Mouse (Mus musculus) lung, embryonic 14.5 days (tissue): Measurements from ENCODE around the gene Gm5890. TPM values are rescaled to one million over a fixed set of nuclear protein-coding genes. Genes with fewer than 3 reads are reported as not detected.
"Not testable (repeated sequence)": the region's sequence is repeated elsewhere in the genome, so short reads cannot be mapped to it uniquely, and the experiment has no call there.

Experiments used
- ATAC-seq: fragments of 200-750 bp; cut with Nextera tagmentation; 2 replicates; pipeline ENCODE4 v1.8.0; 2017; ENCODE audit warnings: mild to moderate bottlenecking, moderate TSS enrichment, moderate library complexity; ENCODE audit not compliant: insufficient read depth
- DNase-seq: peaks from one replicate; pipeline ENCODE4 v3.0.0-alpha.2; 2015
- H3K27ac ChIP-seq: fragments of 300-500 bp; sonication (generic); 2 replicates; pipeline ENCODE4 v1.5.1; 2014; ENCODE audit warnings: low read depth, mild to moderate bottlenecking, moderate library complexity
- H3K27me3 ChIP-seq: fragments of 300-500 bp; sonication (generic); 2 replicates; pipeline ENCODE4 v1.6.1; 2014; ENCODE audit warnings: low read length, control low read depth; ENCODE audit not compliant: insufficient read depth
- H3K36me3 ChIP-seq: fragments of 300-500 bp; sonication (generic); 2 replicates; pipeline ENCODE4 v1.6.1; 2014; ENCODE audit warnings: control low read depth; ENCODE audit not compliant: insufficient read depth
- H3K4me1 ChIP-seq: fragments of 300-500 bp; sonication (generic); 2 replicates; pipeline ENCODE4 v1.6.1; 2014; ENCODE audit warnings: antibody characterized with exemption, control low read depth; ENCODE audit not compliant: insufficient read depth
- H3K4me2 ChIP-seq: fragments of 300-500 bp; sonication (generic); 2 replicates; pipeline ENCODE4 v1.6.1; 2014; ENCODE audit warnings: mild to moderate bottlenecking
- H3K4me3 ChIP-seq: fragments of 300-500 bp; sonication (generic); 2 replicates; pipeline ENCODE4 v1.5.1; 2014; ENCODE audit warnings: low read depth, low read length
- H3K9ac ChIP-seq: fragments of 300-500 bp; sonication (generic); 2 replicates; pipeline ENCODE4 v1.6.1; 2014
- H3K9me3 ChIP-seq: fragments of 300-500 bp; sonication (generic); 2 replicates; pipeline ENCODE4 v1.6.1; 2016; ENCODE audit warnings: low read depth, low read length, control low read depth
- whole genome bisulfite sequencing: fragments of 180-500 bp; shearing (Covaris S2); extraction: QIAGEN DNeasy Blood & Tissue Kit; methylation state at CpG from one replicate; pipeline ENCODE4 v1.1.7; 2014; 5-methylcytosine and 5-hydroxymethylcytosine counted together
- polyA plus RNA-seq: library from polyadenylated mRNA; unstranded; fragments of >200 nt; fragmentation: Nextera tagmentation; extraction: Ambion mirVana; gene quantifications from 2 replicates; pipeline ENCODE4 v1.2.1, GENCODE M21; 2014

Gene Gm5890
- polyA plus RNA-seq: not detected in 2 replicates

GRCm38 (mm10) chr7:20262734-20263133, at the start of gene Gm5890:
Gene Gm5890, minus strand, starts transcription at chr7:20262834.
- no CpG with 5 or more reads among the region's 3 CpGs for WGBS
- not testable (repeated sequence) for H3K9me3 ChIP-seq, H3K4me3 ChIP-seq, H3K36me3 ChIP-seq, H3K27me3 ChIP-seq, H3K9ac ChIP-seq, H3K4me2 ChIP-seq, DNase-seq, H3K27ac ChIP-seq, ATAC-seq, H3K4me1 ChIP-seq

GRCm38 (mm10) chr7:20233728-20234127, 28.9 kb downstream of the Gm5890 start, which contains the start of gene Gm4498:
Gene Gm4498, minus strand, starts transcription at chr7:20233828.
- not testable (repeated sequence) for H3K4me1 ChIP-seq, H3K27me3 ChIP-seq, H3K9ac ChIP-seq, H3K36me3 ChIP-seq, H3K27ac ChIP-seq, H3K9me3 ChIP-seq, H3K4me2 ChIP-seq, DNase-seq, H3K4me3 ChIP-seq, ATAC-seq
- no CpG with 5 or more reads among the region's 2 CpGs for WGBS

Other genes starting within 250 kb of the Gm5890 start
- gene Vmn1r91, start 163.2 kb downstream of the Gm5890 start, polyA plus RNA-seq: not detected in 2 replicates
- gene Gm16442, start 140.3 kb downstream of the Gm5890 start, polyA plus RNA-seq: not detected in 2 replicates
- not detected in 2 replicates for gene Vmn1r93, start 123.7 kb downstream of the Gm5890 start, polyA plus RNA-seq
- gene Vmn1r94, start 94.5 kb downstream of the Gm5890 start, polyA plus RNA-seq: not detected in 2 replicates
- gene Vmn1r95, start 69.1 kb downstream of the Gm5890 start, polyA plus RNA-seq: not detected in 2 replicates
- not detected in 2 replicates for gene Gm6164, start 57.2 kb downstream of the Gm5890 start, polyA plus RNA-seq
- not detected in 2 replicates for gene Gm4498, start 29.0 kb downstream of the Gm5890 start, polyA plus RNA-seq
- gene Gm4133, start 71.2 kb upstream of the Gm5890 start, polyA plus RNA-seq: not detected in 2 replicates
- not detected in 2 replicates for gene Gm5728, start 112.6 kb upstream of the Gm5890 start, polyA plus RNA-seq
- gene Vmn1r100, start 155.1 kb upstream of the Gm5890 start, polyA plus RNA-seq: not detected in 2 replicates
- gene Vmn1r101, start 179.8 kb upstream of the Gm5890 start, polyA plus RNA-seq: not detected in 2 replicates
- gene Gm10670, start 212.1 kb upstream of the Gm5890 start, polyA plus RNA-seq: not detected in 2 replicates
- not detected in 2 replicates for gene Vmn1r103, start 247.7 kb upstream of the Gm5890 start, polyA plus RNA-seq